Mouse (Mus musculus) brain, embryonic 14.5 days (tissue): Measurements from ENCODE around the gene 1500009C09Rik.

Experiments used
- CTCF ChIP-seq: fragments of 200-500 bp; IDR thresholded peaks from 2 replicates; pipeline ENCODE4 v1.5.1; 2012; ENCODE audit warnings: inconsistent platforms, mild to moderate bottlenecking, moderate library complexity, borderline replicate concordance; ENCODE audit not compliant: insufficient read depth, insufficient read length; ENCODE audit errors: extremely low read depth
- POLR2A ChIP-seq: fragments of 200-500 bp; IDR thresholded peaks from 2 replicates; pipeline ENCODE4 v1.6.1; 2012; ENCODE audit warnings: mild to moderate bottlenecking, inconsistent platforms, borderline replicate concordance; ENCODE audit not compliant: poor library complexity, insufficient read depth, insufficient read length, severe bottlenecking; ENCODE audit errors: extremely low read depth

DNA sequence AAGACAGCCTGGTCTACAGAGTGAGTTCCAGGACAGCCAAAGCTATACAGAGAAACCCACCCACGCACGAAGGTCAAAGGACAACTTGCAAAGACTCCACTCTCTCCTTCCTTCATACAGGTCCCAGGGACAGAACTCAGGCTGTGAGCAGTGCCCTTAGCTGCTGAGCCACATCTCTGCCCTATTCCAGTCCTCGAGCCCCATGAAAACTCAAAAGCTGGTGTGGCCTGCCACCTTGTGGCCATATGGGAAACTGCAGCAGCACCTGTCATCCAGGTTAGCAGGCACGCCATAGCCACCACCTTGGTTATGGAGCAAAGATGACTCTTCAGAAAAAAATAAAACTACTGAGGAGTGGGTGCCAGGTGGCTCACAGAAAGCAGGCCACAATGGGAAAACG lies 15.6 kb upstream of the 1500009C09Rik start:
- TF ChIP-seq CTCF (peak; percentile 99), POLR2A (no peak)
